Mouse (Mus musculus): ENCODE results near the gene Ap3b1. TPM values are rescaled to one million over a fixed set of nuclear protein-coding genes. Genes with fewer than 3 reads are reported as not detected.

Ap3b1 gene
- polyA plus RNA-seq, 1 experiment from 2014 or later, result 48.5 TPM

- 86% methylated on average over 3 of the region's 3 CpGs for WGBS
- Histone ChIP-seq H3K4me2 (replicated peaks; ENCODE audit: low read depth, low read length) (no peak overlapping the region), H3K27me3 (ENCODE audit: control insufficient read depth, insufficient read depth, low read length) (no peaks in the 10 kb centered on the region), H3K27ac (ENCODE audit: low read length) (no peak overlapping the region), H3K36me3 (ENCODE audit: control insufficient read depth, insufficient read depth, low read length) (peaks cover 18% of the 10 kb centered on the region), H3K9ac (replicated peaks; ENCODE audit: low read depth, low read length) (no peak overlapping the region), H3K4me3 (ENCODE audit: low read depth, low read length) (no peak overlapping the region), H3K9me3 (ENCODE audit: control insufficient read depth, low read depth, low read length) (no peaks in the 10 kb centered on the region), H3K4me1 (ENCODE audit: control insufficient read depth, insufficient read depth, low read length) (no peaks in the 10 kb centered on the region)
- ATAC-seq (ENCODE audit: insufficient number of reproducible peaks, insufficient read depth, low FRiP score, low read depth), result no peak
These were observed 131.9 kb downstream of the Ap3b1 start for GRCm38 (mm10) chr13:94490684-94491083.

GRCm38 (mm10) chr13:94491159-94491558 is 132.4 kb downstream of the Ap3b1 start:
- H3K4me1 ChIP-seq (ENCODE audit: control insufficient read depth, insufficient read depth, low read length), result no peaks in the 10 kb centered on the region
- H3K9me3 ChIP-seq (ENCODE audit: control insufficient read depth, low read depth, low read length), result no peaks in the 10 kb centered on the region
- H3K4me2 ChIP-seq (replicated peaks; ENCODE audit: low read depth, low read length), result no peak overlapping the region
- no peak overlapping the region for H3K9ac ChIP-seq (replicated peaks; ENCODE audit: low read depth, low read length)
- peaks cover 18% of the 10 kb centered on the region for H3K36me3 ChIP-seq (ENCODE audit: control insufficient read depth, insufficient read depth, low read length)
- H3K27me3 ChIP-seq (ENCODE audit: control insufficient read depth, insufficient read depth, low read length), result no peaks in the 10 kb centered on the region
- H3K27ac ChIP-seq (ENCODE audit: low read length), result no peak overlapping the region
- H3K4me3 ChIP-seq (ENCODE audit: low read depth, low read length), result no peak overlapping the region
- ATAC-seq (ENCODE audit: insufficient number of reproducible peaks, insufficient read depth, low FRiP score, low read depth), result no peak
- WGBS, result 90% methylated on average over 8 of the region's 8 CpGs

DNA sequence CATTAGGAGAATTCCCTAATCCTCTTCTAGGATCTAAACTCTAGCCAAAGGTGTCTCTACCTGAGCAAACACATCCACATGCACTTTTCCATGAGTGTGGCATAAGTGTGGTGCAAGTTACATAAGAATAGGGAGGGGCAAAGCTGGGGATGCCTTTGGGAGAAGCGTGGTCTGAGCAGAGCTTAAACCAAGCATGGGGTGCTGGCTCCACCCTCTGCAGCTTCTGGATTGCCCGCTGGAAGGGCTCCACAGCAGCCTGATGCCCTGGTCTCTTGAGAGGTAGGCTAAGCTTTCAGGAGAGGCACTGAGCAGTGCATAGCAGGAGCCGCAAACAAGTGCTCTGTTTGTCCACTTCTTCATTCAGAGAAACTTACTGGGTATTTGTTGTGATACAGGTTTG is 138.8 kb downstream of the Ap3b1 start:
- Histone ChIP-seq H3K9me3 (ENCODE audit: control insufficient read depth, low read depth, low read length) (no peaks in the 10 kb centered on the region), H3K9ac (replicated peaks; ENCODE audit: low read depth, low read length) (no peak overlapping the region), H3K27ac (ENCODE audit: low read length) (no peak overlapping the region), H3K27me3 (ENCODE audit: control insufficient read depth, insufficient read depth, low read length) (no peaks in the 10 kb centered on the region), H3K4me1 (ENCODE audit: control insufficient read depth, insufficient read depth, low read length) (no peaks in the 10 kb centered on the region), H3K4me3 (ENCODE audit: low read depth, low read length) (no peak overlapping the region), H3K4me2 (replicated peaks; ENCODE audit: low read depth, low read length) (no peak overlapping the region), H3K36me3 (ENCODE audit: control insufficient read depth, insufficient read depth, low read length) (peaks cover 15% of the 10 kb centered on the region)
- WGBS, result 86% methylated on average over 3 of the region's 3 CpGs
- no peak for ATAC-seq (ENCODE audit: insufficient number of reproducible peaks, insufficient read depth, low FRiP score, low read depth)

DNA sequence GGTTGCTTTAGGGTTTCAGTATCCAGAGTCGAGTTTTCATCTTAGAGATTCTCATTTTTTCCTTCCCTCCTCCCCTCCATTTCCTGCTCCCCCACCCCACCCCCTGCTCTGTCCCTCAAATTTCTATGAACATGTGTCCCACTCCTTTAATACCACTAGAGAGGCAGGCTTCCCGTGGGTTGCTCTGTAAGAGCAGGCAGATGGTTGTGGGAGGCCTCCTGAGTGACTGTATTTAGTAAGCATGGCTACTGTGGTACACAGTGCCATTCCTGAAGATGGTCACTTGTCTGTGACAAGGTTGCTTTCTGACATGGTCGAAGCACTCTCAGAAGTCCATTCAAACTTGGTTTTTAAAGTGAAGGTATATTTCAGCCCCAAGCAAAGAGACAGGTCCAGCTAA is 147.7 kb downstream of the Ap3b1 start:
- no peak overlapping the region for H3K4me3 ChIP-seq (ENCODE audit: low read depth, low read length)
- no peaks in the 10 kb centered on the region for H3K27me3 ChIP-seq (ENCODE audit: control insufficient read depth, insufficient read depth, low read length)
- 77% methylated on average over 3 of the region's 3 CpGs for WGBS
- no peak for ATAC-seq (ENCODE audit: insufficient number of reproducible peaks, insufficient read depth, low FRiP score, low read depth)
- H3K9ac ChIP-seq (replicated peaks; ENCODE audit: low read depth, low read length), result no peak overlapping the region
- H3K4me2 ChIP-seq (replicated peaks; ENCODE audit: low read depth, low read length), result no peak overlapping the region
- H3K4me1 ChIP-seq (ENCODE audit: control insufficient read depth, insufficient read depth, low read length), result no peaks in the 10 kb centered on the region
- no peak overlapping the region for H3K27ac ChIP-seq (ENCODE audit: low read length)
- H3K9me3 ChIP-seq (ENCODE audit: control insufficient read depth, low read depth, low read length), result no peaks in the 10 kb centered on the region
- H3K36me3 ChIP-seq (ENCODE audit: control insufficient read depth, insufficient read depth, low read length), result 0 out of 2 replicates have a peak, but pooled peaks cover 3% of the 10 kb centered on the region

DNA sequence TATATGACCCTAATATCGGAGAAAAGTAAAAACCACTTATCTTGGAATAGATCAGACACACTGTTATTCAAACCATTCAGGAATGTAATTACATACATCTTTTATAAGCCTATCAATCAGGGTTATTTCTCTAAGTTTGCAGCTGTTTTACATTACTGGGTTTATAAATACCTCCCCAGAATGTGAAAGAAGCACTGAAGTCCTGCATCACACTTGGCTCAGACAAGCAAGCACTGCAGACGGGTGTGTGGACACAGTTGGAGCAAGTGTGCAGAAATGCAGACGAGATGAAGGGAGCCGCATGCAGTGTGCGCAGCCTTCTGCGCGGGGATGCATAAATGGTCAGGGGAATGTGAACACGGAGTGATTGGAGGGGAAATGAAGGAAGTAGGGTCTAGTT is 149.6 kb downstream of the Ap3b1 start:
- no peak overlapping the region for H3K27ac ChIP-seq (ENCODE audit: low read length)
- no peak for ATAC-seq (ENCODE audit: insufficient number of reproducible peaks, insufficient read depth, low FRiP score, low read depth)
- WGBS, result 84% methylated on average over 8 of the region's 8 CpGs

DNA sequence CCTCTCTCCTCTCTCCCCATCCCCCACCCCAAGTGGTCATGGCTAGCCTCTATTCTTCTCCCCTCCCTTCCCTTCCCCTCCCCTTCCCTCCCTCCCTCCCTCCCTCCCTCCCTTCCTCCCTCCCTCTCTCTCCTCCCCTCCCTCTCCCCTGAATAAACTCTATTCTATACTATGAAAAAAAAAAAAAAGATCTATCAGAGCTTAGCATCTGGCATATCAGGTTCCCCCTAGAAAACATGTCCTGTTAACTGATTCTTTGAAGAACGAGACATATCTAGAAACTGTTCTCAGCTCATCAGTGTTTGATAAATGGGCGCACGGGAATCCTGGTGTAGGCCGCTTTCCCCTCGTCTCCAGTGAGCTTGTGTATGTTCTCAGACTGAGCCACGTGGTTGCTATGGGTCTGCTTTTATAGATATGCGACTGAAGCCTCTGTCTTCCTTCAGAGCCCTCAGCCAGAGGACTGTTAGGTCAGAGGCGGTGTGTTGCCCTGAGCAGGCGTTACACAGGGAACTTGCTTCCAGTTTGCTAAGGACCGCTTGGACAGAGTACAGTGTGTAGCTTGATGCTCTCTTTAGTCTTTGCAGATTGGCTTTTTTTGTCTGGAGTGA is 154.5 kb downstream of the Ap3b1 start:
- Histone ChIP-seq H3K4me2 (replicated peaks; ENCODE audit: low read depth, low read length) (no peak overlapping the region), H3K27ac (ENCODE audit: low read length) (no peak overlapping the region), H3K4me3 (ENCODE audit: low read depth, low read length) (no peak overlapping the region), H3K4me1 (ENCODE audit: control insufficient read depth, insufficient read depth, low read length) (no peaks in the 10 kb centered on the region), H3K9me3 (ENCODE audit: control insufficient read depth, low read depth, low read length) (no peaks in the 10 kb centered on the region), H3K27me3 (ENCODE audit: control insufficient read depth, insufficient read depth, low read length) (no peaks in the 10 kb centered on the region), H3K9ac (replicated peaks; ENCODE audit: low read depth, low read length) (no peak overlapping the region), H3K36me3 (ENCODE audit: control insufficient read depth, insufficient read depth, low read length) (peaks cover 2% of the 10 kb centered on the region; the same call in 1 of the 2 replicates)
- no peak for ATAC-seq (ENCODE audit: insufficient number of reproducible peaks, insufficient read depth, low FRiP score, low read depth)
- 52% methylated on average over 10 of the region's 10 CpGs for WGBS

More for the DNA sequence above, 149.6 kb downstream of the Ap3b1 start:
- Histone ChIP-seq H3K9ac (replicated peaks; ENCODE audit: low read depth, low read length) (no peak overlapping the region), H3K4me2 (replicated peaks; ENCODE audit: low read depth, low read length) (no peak overlapping the region), H3K27me3 (ENCODE audit: control insufficient read depth, insufficient read depth, low read length) (no peaks in the 10 kb centered on the region), H3K36me3 (ENCODE audit: control insufficient read depth, insufficient read depth, low read length) (peaks cover 6% of the 10 kb centered on the region; the same call in 1 of the 2 replicates), H3K9me3 (ENCODE audit: control insufficient read depth, low read depth, low read length) (no peaks in the 10 kb centered on the region), H3K4me3 (ENCODE audit: low read depth, low read length) (no peak overlapping the region), H3K4me1 (ENCODE audit: control insufficient read depth, insufficient read depth, low read length) (no peaks in the 10 kb centered on the region)

- Histone ChIP-seq H3K9ac (replicated peaks; ENCODE audit: low read depth, low read length) (no peak overlapping the region), H3K4me1 (ENCODE audit: control insufficient read depth, insufficient read depth, low read length) (no peaks in the 10 kb centered on the region), H3K4me2 (replicated peaks; ENCODE audit: low read depth, low read length) (no peak overlapping the region), H3K27me3 (ENCODE audit: control insufficient read depth, insufficient read depth, low read length) (no peaks in the 10 kb centered on the region), H3K36me3 (ENCODE audit: control insufficient read depth, insufficient read depth, low read length) (peaks cover 2% of the 10 kb centered on the region; the same call in 1 of the 2 replicates), H3K9me3 (ENCODE audit: control insufficient read depth, low read depth, low read length) (no peaks in the 10 kb centered on the region), H3K4me3 (ENCODE audit: low read depth, low read length) (no peak overlapping the region), H3K27ac (ENCODE audit: low read length) (no peak overlapping the region)
- ATAC-seq (ENCODE audit: insufficient number of reproducible peaks, insufficient read depth, low FRiP score, low read depth), result no peak
- WGBS, result 65% methylated on average over 9 of the region's 9 CpGs
These were observed 155.1 kb downstream of the Ap3b1 start for GRCm38 (mm10) chr13:94513898-94514297.

DNA sequence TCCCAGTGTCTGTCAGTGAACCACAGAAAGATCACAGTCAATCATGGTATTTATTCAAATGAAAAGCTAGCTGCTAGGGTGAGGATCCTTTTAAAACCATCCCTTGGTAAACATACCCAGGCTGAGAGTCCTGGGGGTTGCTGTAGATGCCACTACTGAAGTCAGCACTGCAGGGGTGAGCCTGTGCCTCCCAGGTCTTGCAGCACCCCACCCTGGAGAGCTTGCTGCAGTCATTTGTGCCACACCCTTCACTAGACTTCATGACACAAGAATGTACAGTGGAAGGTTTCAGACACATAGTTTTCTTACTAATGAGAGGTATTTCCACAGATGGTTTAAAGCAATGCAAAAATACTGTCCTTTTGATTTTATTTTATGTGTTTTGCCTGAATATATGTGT is 156.2 kb downstream of the Ap3b1 start:
- no peak overlapping the region for H3K4me2 ChIP-seq (replicated peaks; ENCODE audit: low read depth, low read length)
- H3K4me3 ChIP-seq (ENCODE audit: low read depth, low read length), result no peak overlapping the region
- no peak overlapping the region for H3K27ac ChIP-seq (ENCODE audit: low read length)
- ATAC-seq (ENCODE audit: insufficient number of reproducible peaks, insufficient read depth, low FRiP score, low read depth), result no peak
- H3K9ac ChIP-seq (replicated peaks; ENCODE audit: low read depth, low read length), result no peak overlapping the region
- H3K27me3 ChIP-seq (ENCODE audit: control insufficient read depth, insufficient read depth, low read length), result no peaks in the 10 kb centered on the region
- peaks cover 2% of the 10 kb centered on the region; the same call in 1 of the 2 replicates for H3K36me3 ChIP-seq (ENCODE audit: control insufficient read depth, insufficient read depth, low read length)
- no peaks in the 10 kb centered on the region for H3K4me1 ChIP-seq (ENCODE audit: control insufficient read depth, insufficient read depth, low read length)
- no peaks in the 10 kb centered on the region for H3K9me3 ChIP-seq (ENCODE audit: control insufficient read depth, low read depth, low read length)

- Histone ChIP-seq H3K36me3 (ENCODE audit: control insufficient read depth, insufficient read depth, low read length) (peaks cover 2% of the 10 kb centered on the region; the same call in 1 of the 2 replicates), H3K4me1 (ENCODE audit: control insufficient read depth, insufficient read depth, low read length) (no peaks in the 10 kb centered on the region), H3K4me3 (ENCODE audit: low read depth, low read length) (no peak overlapping the region), H3K27me3 (ENCODE audit: control insufficient read depth, insufficient read depth, low read length) (no peaks in the 10 kb centered on the region), H3K4me2 (replicated peaks; ENCODE audit: low read depth, low read length) (no peak overlapping the region), H3K9me3 (ENCODE audit: control insufficient read depth, low read depth, low read length) (no peaks in the 10 kb centered on the region), H3K9ac (replicated peaks; ENCODE audit: low read depth, low read length) (no peak overlapping the region), H3K27ac (ENCODE audit: low read length) (no peak overlapping the region)
- no peak for ATAC-seq (ENCODE audit: insufficient number of reproducible peaks, insufficient read depth, low FRiP score, low read depth)
- 58% methylated on average over 6 of the region's 6 CpGs for WGBS
These were observed 157.8 kb downstream of the Ap3b1 start for GRCm38 (mm10) chr13:94516532-94516931.
